Mouse (Mus musculus) ES-Bruce4 (cell line): ENCODE results near the gene Srrm2. TPM values are rescaled to one million over a fixed set of nuclear protein-coding genes. Genes with fewer than 3 reads are reported as not detected.

Experiments
- H3K27ac ChIP-seq: 2 replicates; pipeline ENCODE4 v1.5.1; 2012; ENCODE audit warnings: low read length, inconsistent platforms; ENCODE audit not compliant: insufficient read depth
- H3K27me3 ChIP-seq: 2 replicates; pipeline ENCODE4 v1.6.1; 2012; ENCODE audit warnings: mild to moderate bottlenecking, low read length, inconsistent platforms; ENCODE audit not compliant: control insufficient read depth, poor library complexity, insufficient read depth, severe bottlenecking
- H3K36me3 ChIP-seq: 2 replicates; pipeline ENCODE4 v1.6.1; 2012; ENCODE audit warnings: inconsistent platforms, mild to moderate bottlenecking, low read length, moderate library complexity; ENCODE audit not compliant: control insufficient read depth, poor library complexity, insufficient read depth, severe bottlenecking
- H3K4me1 ChIP-seq: one replicate; pipeline ENCODE4 v1.8.1; 2011; ENCODE audit warnings: low read length; ENCODE audit not compliant: control insufficient read depth, insufficient read depth
- H3K4me3 ChIP-seq: 2 replicates; pipeline ENCODE4 v1.5.1; 2011; ENCODE audit warnings: low read depth, mild to moderate bottlenecking, low read length
- H3K9ac ChIP-seq: 2 replicates; pipeline ENCODE4 v1.6.1; 2012; ENCODE audit warnings: low read depth, mild to moderate bottlenecking, inconsistent platforms; ENCODE audit not compliant: poor library complexity, severe bottlenecking
- H3K9me3 ChIP-seq: replicated peaks from 2 replicates; pipeline ENCODE4 v1.6.1; 2012; ENCODE audit warnings: mild to moderate bottlenecking, low read length, inconsistent platforms; ENCODE audit not compliant: control insufficient read depth, poor library complexity, insufficient read depth, severe bottlenecking
- CTCF ChIP-seq: IDR thresholded peaks from one replicate; pipeline ENCODE4 v1.8.1; 2011; ENCODE audit warnings: low read depth, low read length
- EP300 ChIP-seq: IDR thresholded peaks from 2 replicates; pipeline ENCODE4 v1.6.1; 2011; ENCODE audit warnings: low read depth, low read length; ENCODE audit not compliant: insufficient read depth
- POLR2A ChIP-seq: IDR thresholded peaks from one replicate; pipeline ENCODE4 v1.8.1; 2011; ENCODE audit warnings: low read length; ENCODE audit not compliant: insufficient read depth
- polyA plus RNA-seq: library from polyadenylated mRNA; stranded (reverse); fragments of >200 nt; gene quantifications from 2 replicates; pipeline ENCODE4 v1.2.4, GENCODE M21; 2011; ENCODE audit warnings: low read depth; ENCODE audit not compliant: missing spikeins, insufficient read depth, insufficient read length

Gene Srrm2
- 552 and 560 TPM in 2 replicates for polyA plus RNA-seq

DNA sequence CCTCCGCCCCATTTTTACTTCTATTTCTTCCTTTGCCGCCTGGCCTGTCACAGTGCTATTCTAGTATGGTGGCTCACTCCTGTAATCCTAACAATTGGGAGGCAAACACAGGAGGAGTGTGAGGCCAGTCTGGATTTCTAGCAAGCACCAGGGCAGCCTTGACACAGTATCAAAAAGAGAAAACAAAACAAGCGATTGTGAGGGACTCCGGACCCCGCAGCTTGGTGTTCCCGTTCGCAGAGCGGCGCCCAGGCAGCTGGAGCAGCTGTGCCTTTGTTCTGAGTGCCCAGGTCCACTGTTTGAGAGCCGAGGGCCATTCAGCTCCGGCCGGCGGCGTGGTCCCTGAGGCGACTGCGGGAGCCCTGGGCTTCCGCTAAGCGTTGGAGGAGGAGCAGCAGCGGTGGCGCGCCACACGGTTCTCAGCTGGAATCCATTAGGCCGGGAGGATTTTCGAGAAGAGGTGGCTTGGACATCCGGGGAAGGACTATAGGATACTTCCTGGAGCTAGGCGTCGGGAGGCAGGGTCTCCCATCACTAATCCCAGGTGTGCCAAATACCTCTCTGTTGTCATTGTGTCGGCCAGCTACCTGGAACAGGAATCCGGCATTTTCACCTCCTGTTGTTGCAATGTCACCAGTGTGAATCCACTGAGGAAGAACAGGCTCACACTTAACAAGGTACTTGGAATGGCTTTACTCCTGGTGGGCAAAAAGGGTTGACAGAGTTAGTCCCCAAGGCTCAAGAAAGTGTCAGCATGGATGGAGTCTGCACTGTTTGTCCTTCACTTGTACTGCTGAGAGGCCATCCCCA lies at the start of gene Srrm2:
TSS of gene Srrm2 (plus strand) at position 264 of the 810 bp plus-strand sequence.
- no peaks in the 10 kb centered on the region for H3K4me1 ChIP-seq
- no peaks in the 10 kb centered on the region for H3K27me3 ChIP-seq
- H3K9me3 ChIP-seq, result no peaks in the 10 kb centered on the region
- H3K9ac ChIP-seq, result peak within 1 kb of the TSS; percentile 79
- TF ChIP-seq POLR2A, result peak; percentile 8
- no peak for TF ChIP-seq CTCF
- TF ChIP-seq EP300, result peak; percentile 64
- H3K36me3 ChIP-seq, result no peaks in the 10 kb centered on the region
- H3K4me3 ChIP-seq, result peak within 1 kb of the TSS; percentile 76
- peak within 1 kb of the TSS; percentile 88 for H3K27ac ChIP-seq

DNA sequence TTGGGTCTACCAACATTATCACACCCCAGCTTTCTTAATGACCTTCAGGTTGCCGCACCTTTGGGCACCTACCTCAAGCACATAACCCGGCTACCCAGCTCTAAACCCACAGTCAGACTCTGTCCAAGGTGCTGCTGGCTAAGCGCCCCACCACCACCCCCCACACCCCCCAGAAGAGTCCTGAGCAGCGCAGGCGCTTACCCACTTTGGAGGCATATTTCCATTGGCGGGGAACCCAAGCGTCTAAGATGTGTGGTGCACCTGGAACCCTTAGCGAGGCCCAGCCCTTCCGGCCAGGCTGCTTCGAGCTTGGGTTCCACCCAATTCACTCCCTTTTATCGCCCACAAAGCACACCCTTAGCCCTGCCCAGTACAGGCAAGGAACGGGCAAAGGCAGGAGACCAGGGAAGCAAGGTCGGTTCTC lies 49.7 kb upstream of the Srrm2 start, which contains the start of gene Paqr4:
TSS of gene Paqr4 (minus strand) at position 270 of the 424 bp plus-strand sequence.
- H3K27me3 ChIP-seq, result no peaks in the 10 kb centered on the region; the same call in 1 of the 2 replicates
- no peaks in the 10 kb centered on the region for H3K36me3 ChIP-seq
- H3K9ac ChIP-seq, result peak within 1 kb of the TSS; percentile 43
- no peak within 1 kb of the TSS for H3K27ac ChIP-seq
- no peak for TF ChIP-seq POLR2A
- no peak for TF ChIP-seq EP300
- TF ChIP-seq CTCF, result no peak
- H3K4me1 ChIP-seq, result no peaks in the 10 kb centered on the region
- H3K4me3 ChIP-seq, result peak within 1 kb of the TSS; percentile 58
- no peaks in the 10 kb centered on the region for H3K9me3 ChIP-seq

GRCm38 (mm10) chr17:23741359-23742209 lies 48.7 kb upstream of the Srrm2 start:
- no peaks in the 10 kb centered on the region for H3K4me1 ChIP-seq
- no peak overlapping the region for H3K27ac ChIP-seq
- H3K27me3 ChIP-seq, result no peaks in the 10 kb centered on the region; the same call in 1 of the 2 replicates
- no peaks in the 10 kb centered on the region for H3K36me3 ChIP-seq
- H3K4me3 ChIP-seq, result no peak overlapping the region; the same call in 1 of the 2 replicates
- no peaks in the 10 kb centered on the region for H3K9me3 ChIP-seq
- TF ChIP-seq EP300 (no peak), CTCF (no peak), POLR2A (no peak)
- peak overlapping the region; percentile 17; the same call in 1 of the 2 replicates for H3K9ac ChIP-seq

- TF ChIP-seq POLR2A, result no peak
- no peak for TF ChIP-seq CTCF
- TF ChIP-seq EP300, result no peak
- peak overlapping the region; percentile 33 for H3K4me3 ChIP-seq
- no peaks in the 10 kb centered on the region for H3K9me3 ChIP-seq
- no peak overlapping the region for H3K27ac ChIP-seq
- H3K9ac ChIP-seq, result peak overlapping the region; percentile 17; the same call in 1 of the 2 replicates
- no peaks in the 10 kb centered on the region for H3K4me1 ChIP-seq
- H3K27me3 ChIP-seq, result no peaks in the 10 kb centered on the region; the same call in 1 of the 2 replicates
- H3K36me3 ChIP-seq, result no peaks in the 10 kb centered on the region
These were observed 48.0 kb upstream of the Srrm2 start for GRCm38 (mm10) chr17:23742210-23742793.

GRCm38 (mm10) chr17:23742941-23743340 lies 47.4 kb upstream of the Srrm2 start:
- Histone ChIP-seq H3K36me3 (no peaks in the 10 kb centered on the region), H3K4me1 (no peaks in the 10 kb centered on the region), H3K27ac (no peak overlapping the region), H3K9ac (no peak overlapping the region), H3K27me3 (no peaks in the 10 kb centered on the region; the same call in 1 of the 2 replicates), H3K4me3 (0 out of 2 replicates have a peak overlapping the region, but pooled peaks have one; percentile 31), H3K9me3 (no peaks in the 10 kb centered on the region)
- TF ChIP-seq EP300 (no peak), CTCF (no peak), POLR2A (no peak)
